Mouse (Mus musculus): ENCODE measurements around the gene Tmem202.

GRCm38 (mm10) chr9:59519396-59519795 is 20.3 kb downstream of the Tmem202 start:
- TF ChIP-seq CTCF (IDR thresholded peaks at IDR 0.05; ENCODE audit: control insufficient read depth, insufficient read depth, low read length) (no peak), POLR2A (IDR thresholded peaks at IDR 0.05; ENCODE audit: borderline replicate concordance, control insufficient read depth, low read depth, low read length) (no peak)

All from bone marrow, adult 2 months (tissue).